Mouse (Mus musculus) liver, embryonic 15.5 days (tissue): ENCODE results near the gene Met. TPM values are rescaled to one million over a fixed set of nuclear protein-coding genes. Genes with fewer than 3 reads are reported as not detected.

ENCODE experiments used
- ATAC-seq: fragments of 200-750 bp; cut with Nextera tagmentation; 2 replicates; pipeline ENCODE4 v1.8.0; 2017; ENCODE audit warnings: moderate number of reproducible peaks, mild to moderate bottlenecking, moderate library complexity; ENCODE audit not compliant: insufficient read depth
- H3K27ac ChIP-seq: fragments of 300-500 bp; sonication (generic); replicated peaks from 2 replicates; pipeline ENCODE4 v1.5.1; 2015; ENCODE audit warnings: mild to moderate bottlenecking, inconsistent platforms
- H3K27me3 ChIP-seq: fragments of 300-500 bp; sonication (generic); 2 replicates; pipeline ENCODE4 v1.6.1; 2015; ENCODE audit warnings: mild to moderate bottlenecking, inconsistent platforms
- H3K36me3 ChIP-seq: fragments of 300-500 bp; sonication (generic); replicated peaks from 2 replicates; pipeline ENCODE4 v1.6.1; 2015; ENCODE audit warnings: moderate library complexity, mild to moderate bottlenecking, inconsistent platforms
- H3K4me1 ChIP-seq: fragments of 300-500 bp; sonication (generic); replicated peaks from 2 replicates; pipeline ENCODE4 v1.6.1; 2015; ENCODE audit warnings: inconsistent platforms
- H3K4me2 ChIP-seq: fragments of 300-500 bp; sonication (generic); 2 replicates; pipeline ENCODE4 v1.6.1; 2015; ENCODE audit warnings: moderate library complexity, mild to moderate bottlenecking, inconsistent platforms
- H3K4me3 ChIP-seq: fragments of 300-500 bp; sonication (generic); replicated peaks from 2 replicates; pipeline ENCODE4 v1.5.1; 2015; ENCODE audit warnings: mild to moderate bottlenecking, inconsistent platforms
- H3K9ac ChIP-seq: fragments of 300-500 bp; sonication (generic); 2 replicates; pipeline ENCODE4 v1.6.1; 2015; ENCODE audit warnings: moderate library complexity, mild to moderate bottlenecking, inconsistent platforms
- H3K9me3 ChIP-seq: fragments of 300-500 bp; sonication (generic); replicated peaks from 2 replicates; pipeline ENCODE4 v1.6.1; 2016; ENCODE audit warnings: inconsistent platforms
- WGBS: fragments of 180-500 bp; shearing (Covaris S2); methylation state at CpG from one replicate; pipeline ENCODE4 v1.1.7; 2015; ENCODE audit warnings: mixed read lengths; ENCODE audit not compliant: insufficient replicate concordance; 5-methylcytosine and 5-hydroxymethylcytosine counted together
- polyA plus RNA-seq: library from polyadenylated mRNA; unstranded; fragments of >200 nt; fragmentation: Nextera tagmentation; extraction: Ambion mirVana; gene quantifications from 2 replicates; pipeline ENCODE4 v1.2.1, GENCODE M21; 2015

Gene Met
- polyA plus RNA-seq, 1 experiment from 2014 or later = 5.4 TPM

- Histone ChIP-seq H3K27me3 (no peaks in the 10 kb centered on the region), H3K9me3 (no peaks in the 10 kb centered on the region), H3K27ac (no peak overlapping the region), H3K4me1 (no peaks in the 10 kb centered on the region), H3K36me3 (peaks cover 6% of the 10 kb centered on the region; the same call in 1 of the 2 replicates), H3K4me3 (no peak overlapping the region), H3K4me2 (no peak overlapping the region), H3K9ac (no peak overlapping the region)
- ATAC-seq = no peak; the same call in 1 of the 2 replicates
- WGBS = 24% methylated on average over 3 of the region's 3 CpGs
These were observed 114.6 kb downstream of the Met start for GRCm38 (mm10) chr6:17578092-17578760.

GRCm38 (mm10) chr6:17580349-17580748, 116.7 kb downstream of the Met start:
- Histone ChIP-seq H3K4me3 (no peak overlapping the region), H3K4me2 (no peak overlapping the region), H3K27ac (no peak overlapping the region), H3K9ac (no peak overlapping the region), H3K4me1 (no peaks in the 10 kb centered on the region), H3K9me3 (no peaks in the 10 kb centered on the region), H3K36me3 (no peaks in the 10 kb centered on the region), H3K27me3 (no peaks in the 10 kb centered on the region)
- ATAC-seq = no peak
- WGBS = 68% methylated on average over 3 of the region's 3 CpGs

- no peak overlapping the region for H3K27ac ChIP-seq
- H3K36me3 ChIP-seq = no peaks in the 10 kb centered on the region
- no peak overlapping the region for H3K9ac ChIP-seq
- 30% methylated on average over 13 of the region's 13 CpGs for WGBS
- peak overlapping the region; percentile 39 for H3K4me2 ChIP-seq
- H3K4me3 ChIP-seq = no peak overlapping the region
- no peaks in the 10 kb centered on the region for H3K4me1 ChIP-seq
- no peaks in the 10 kb centered on the region for H3K27me3 ChIP-seq
- no peak for ATAC-seq
- H3K9me3 ChIP-seq = no peaks in the 10 kb centered on the region
These were observed 120.4 kb downstream of the Met start for GRCm38 (mm10) chr6:17583982-17584381.

GRCm38 (mm10) chr6:17589049-17589952, 125.7 kb downstream of the Met start:
- H3K4me3 ChIP-seq = no peak overlapping the region
- no peaks in the 10 kb centered on the region for H3K4me1 ChIP-seq
- H3K9me3 ChIP-seq = no peaks in the 10 kb centered on the region
- no peaks in the 10 kb centered on the region for H3K27me3 ChIP-seq
- 25% methylated on average over 16 of the region's 16 CpGs for WGBS
- H3K36me3 ChIP-seq = no peaks in the 10 kb centered on the region
- peak overlapping the region; percentile 11; the same call in 1 of the 2 replicates for H3K4me2 ChIP-seq
- H3K9ac ChIP-seq = no peak overlapping the region
- ATAC-seq = peak; percentile 64
- H3K27ac ChIP-seq = no peak overlapping the region

GRCm38 (mm10) chr6:17589953-17590627, 126.5 kb downstream of the Met start:
- H3K9ac ChIP-seq = no peak overlapping the region
- no peaks in the 10 kb centered on the region for H3K27me3 ChIP-seq
- no peaks in the 10 kb centered on the region for H3K4me1 ChIP-seq
- H3K9me3 ChIP-seq = no peaks in the 10 kb centered on the region
- no peak overlapping the region for H3K27ac ChIP-seq
- 31% methylated on average over 8 of the region's 8 CpGs for WGBS
- 0 out of 2 replicates have a peak, but pooled peaks have one; percentile 15 for ATAC-seq
- H3K36me3 ChIP-seq = no peaks in the 10 kb centered on the region
- no peak overlapping the region for H3K4me2 ChIP-seq
- no peak overlapping the region for H3K4me3 ChIP-seq

- WGBS = 62% methylated on average over 2 of the region's 2 CpGs
- Histone ChIP-seq H3K36me3 (no peaks in the 10 kb centered on the region), H3K4me1 (no peaks in the 10 kb centered on the region)
These were observed 130.4 kb downstream of the Met start for GRCm38 (mm10) chr6:17593971-17594370.

GRCm38 (mm10) chr6:17595712-17596462, 132.3 kb downstream of the Met start:
- WGBS = 59% methylated on average over 11 of the region's 11 CpGs
- Histone ChIP-seq H3K27ac (no peak overlapping the region), H3K4me2 (no peak overlapping the region), H3K4me3 (no peak overlapping the region), H3K9ac (no peak overlapping the region), H3K4me1 (no peaks in the 10 kb centered on the region), H3K36me3 (no peaks in the 10 kb centered on the region), H3K9me3 (no peaks in the 10 kb centered on the region), H3K27me3 (no peaks in the 10 kb centered on the region)
- ATAC-seq = no peak

More at GRCm38 (mm10) chr6:17593971-17594370, 130.4 kb downstream of the Met start:
- Histone ChIP-seq H3K4me3 (no peak overlapping the region), H3K9me3 (no peaks in the 10 kb centered on the region), H3K4me2 (no peak overlapping the region), H3K27ac (no peak overlapping the region), H3K9ac (no peak overlapping the region), H3K27me3 (no peaks in the 10 kb centered on the region)
- no peak for ATAC-seq

GRCm38 (mm10) chr6:17599373-17599772, 135.8 kb downstream of the Met start:
- Histone ChIP-seq H3K4me1 (no peaks in the 10 kb centered on the region), H3K4me2 (no peak overlapping the region), H3K36me3 (no peaks in the 10 kb centered on the region), H3K9ac (no peak overlapping the region), H3K27me3 (no peaks in the 10 kb centered on the region), H3K27ac (no peak overlapping the region), H3K9me3 (no peaks in the 10 kb centered on the region), H3K4me3 (no peak overlapping the region)
- ATAC-seq = no peak
- 59% methylated on average over 5 of the region's 5 CpGs for WGBS

GRCm38 (mm10) chr6:17601526-17601925, 137.9 kb downstream of the Met start:
- Histone ChIP-seq H3K27ac (no peak overlapping the region), H3K4me1 (no peaks in the 10 kb centered on the region), H3K9me3 (no peaks in the 10 kb centered on the region), H3K9ac (no peak overlapping the region), H3K27me3 (no peaks in the 10 kb centered on the region), H3K36me3 (no peaks in the 10 kb centered on the region), H3K4me2 (no peak overlapping the region), H3K4me3 (no peak overlapping the region)
- WGBS = 41% methylated on average over 2 of the region's 2 CpGs
- no peak for ATAC-seq

- H3K27me3 ChIP-seq = no peaks in the 10 kb centered on the region
- no peaks in the 10 kb centered on the region for H3K4me1 ChIP-seq
- no peak overlapping the region for H3K27ac ChIP-seq
- no peak overlapping the region for H3K4me2 ChIP-seq
- no peak for ATAC-seq
- 56% methylated on average over 1 of the region's 1 CpGs for WGBS
- H3K9ac ChIP-seq = no peak overlapping the region
- no peaks in the 10 kb centered on the region for H3K9me3 ChIP-seq
- no peaks in the 10 kb centered on the region for H3K36me3 ChIP-seq
- H3K4me3 ChIP-seq = no peak overlapping the region
These were observed 143.3 kb downstream of the Met start for GRCm38 (mm10) chr6:17606915-17607314.
